Mouse (Mus musculus): ENCODE measurements around the gene Nova2. TPM values are rescaled to one million over a fixed set of nuclear protein-coding genes. Genes with fewer than 3 reads are reported as not detected.

Nova2 gene
- polyA plus RNA-seq, 2 experiments from 2014 or later, result not detected

GRCm38 (mm10) chr7:18926041-18926790, 528 bp downstream of the Nova2 start:
- no peak for ATAC-seq

- no peak for ATAC-seq
Observed at GRCm38 (mm10) chr7:18926911-18927310, 1.2 kb downstream of the Nova2 start.

- ATAC-seq, result no peak
Observed at GRCm38 (mm10) chr7:18927759-18928158, 2.1 kb downstream of the Nova2 start.

GRCm38 (mm10) chr7:18942376-18942775, 16.7 kb downstream of the Nova2 start:
- no peak for ATAC-seq

GRCm38 (mm10) chr7:18942815-18943214, 17.1 kb downstream of the Nova2 start:
- ATAC-seq, result no peak

- no peak for ATAC-seq
Observed at GRCm38 (mm10) chr7:18948151-18948550, 22.5 kb downstream of the Nova2 start.

GRCm38 (mm10) chr7:18949781-18950522, 24.3 kb downstream of the Nova2 start:
- ATAC-seq, result no peak

- ATAC-seq, result peak; percentile 47
Observed at GRCm38 (mm10) chr7:18950523-18951315, 25.0 kb downstream of the Nova2 start.

GRCm38 (mm10) chr7:18951397-18951796, 25.7 kb downstream of the Nova2 start:
- ATAC-seq, result no peak

- peak; percentile 50 for ATAC-seq
Observed at GRCm38 (mm10) chr7:18957569-18958383, 32.1 kb downstream of the Nova2 start.

GRCm38 (mm10) chr7:18958384-18958766, 32.7 kb downstream of the Nova2 start:
- no peak for ATAC-seq

GRCm38 (mm10) chr7:18959446-18959845, 33.8 kb downstream of the Nova2 start:
- peak; percentile 55 for ATAC-seq

GRCm38 (mm10) chr7:18962171-18962792, 36.6 kb downstream of the Nova2 start:
- ATAC-seq, result no peak

- no peak for ATAC-seq
Observed at GRCm38 (mm10) chr7:18962795-18963194, 37.1 kb downstream of the Nova2 start.

- ATAC-seq, result no peak
Observed at GRCm38 (mm10) chr7:18963294-18963843, 37.7 kb downstream of the Nova2 start.

- no peak for ATAC-seq
Observed at GRCm38 (mm10) chr7:18965312-18965711, 39.6 kb downstream of the Nova2 start.

GRCm38 (mm10) chr7:18967603-18968002, 41.9 kb downstream of the Nova2 start:
- ATAC-seq, result no peak

GRCm38 (mm10) chr7:18970956-18971355, 45.3 kb downstream of the Nova2 start:
- ATAC-seq, result no peak

GRCm38 (mm10) chr7:18978381-18978780, 52.7 kb downstream of the Nova2 start:
- ATAC-seq, result no peak

GRCm38 (mm10) chr7:18986503-18986902, 60.8 kb downstream of the Nova2 start:
- no peak for ATAC-seq

GRCm38 (mm10) chr7:18987100-18987499, 61.4 kb downstream of the Nova2 start, which contains the start of gene Nanos2:
Gene Nanos2 (plus strand): TSS chr7:18987400.
- no peak for ATAC-seq

All from CD4-positive, CD25-positive, alpha-beta regulatory T cell, adult 4 months (primary cell).